In the genomic region with DNA sequence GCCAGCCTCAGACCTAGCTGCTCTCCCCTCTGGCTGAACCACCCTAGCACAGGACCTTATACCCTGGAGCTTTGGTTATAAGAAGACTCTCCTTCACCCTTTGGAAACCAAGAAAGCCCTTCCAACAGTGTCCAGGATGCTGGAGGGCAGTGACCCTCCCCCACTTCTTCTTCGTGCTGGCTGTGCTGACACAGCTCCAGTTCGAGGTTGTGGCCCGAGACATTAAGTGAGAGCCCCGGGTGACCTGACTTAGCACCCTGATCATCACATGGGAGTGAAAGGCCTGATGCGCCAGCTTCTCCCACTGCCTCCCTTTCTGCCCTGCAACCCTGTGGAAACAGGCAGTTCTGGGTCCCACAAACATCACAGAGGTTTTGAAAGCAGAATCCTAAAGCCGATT, we compare ENCODE assay signal across 10 mouse cellular contexts. TPM values are rescaled to one million over a fixed set of nuclear protein-coding genes. Genes with fewer than 3 reads are reported as not detected.
A peak's percentile ranks its signal among the peaks of the same experiment; 100 is the strongest.
DNase-seq lines count a peak whose midpoint lies in the region; ATAC-seq and TF ChIP-seq lines count a peak whose summit lies in the region.
"Had no signal": no experiment of that assay in that cellular context is flagged by ENCODE, and none has a peak within 500 bp of the region (broad histone marks: within the 10 kb centered on the region; RNA-seq: fewer than 3 reads in every experiment).

No protein-coding gene starts in this region.

- H3K4me1 ChIP-seq in erythroblast, embryonic 14.5 days (ENCODE audit: control insufficient read depth), result peaks cover 49% of the 10 kb centered on the region
- peaks cover 49% of the 10 kb centered on the region for H3K4me1 ChIP-seq in kidney, embryonic 16.5 days (ENCODE audit: insufficient read depth, low read length)
- peaks cover 46% of the 10 kb centered on the region for H3K4me1 ChIP-seq in embryonic facial prominence, embryonic 13.5 days
- peaks cover 40% of the 10 kb centered on the region for H3K4me1 ChIP-seq in liver, postnatal 0 days (ENCODE audit: insufficient read depth)

- H3K9ac ChIP-seq in kidney, embryonic 16.5 days (replicated peaks; ENCODE audit: low read length), result 0 out of 2 replicates have a peak overlapping the region, but pooled peaks have one; percentile 33
- H3K9ac ChIP-seq in embryonic facial prominence, embryonic 13.5 days, result peak overlapping the region; percentile 44
- no peak overlapping the region for H3K9ac ChIP-seq in liver, postnatal 0 days (replicated peaks)

- no peak for TF ChIP-seq EP300 in liver, postnatal 0 days (IDR thresholded peaks at IDR 0.05; ENCODE audit: low read depth)

- 6% methylated on average over 6 of the region's 6 CpGs for WGBS in kidney, embryonic 16.5 days
- 12% methylated on average over 6 of the region's 6 CpGs for WGBS in embryonic facial prominence, embryonic 13.5 days
- 7% methylated on average over 6 of the region's 6 CpGs for WGBS in liver, postnatal 0 days (ENCODE audit: insufficient replicate concordance)

- no peak for DNase-seq in kidney, adult 9 months
- peak; percentile 19 for DNase-seq in liver, postnatal 0 days
- DNase-seq in frontal cortex, postnatal 36 days (ENCODE audit: low spot score in 2 of 2), result no peak
- DNase-seq in thymus, postnatal 4 days, result no peak
- DNase-seq: thymus, postnatal 14 days had no signal

- peaks cover 39% of the 10 kb centered on the region for H3K36me3 ChIP-seq in erythroblast, embryonic 14.5 days (ENCODE audit: control insufficient read depth)
- H3K36me3 ChIP-seq in kidney, embryonic 16.5 days (ENCODE audit: insufficient read depth, low read length), result peaks cover 29% of the 10 kb centered on the region
- peaks cover 68% of the 10 kb centered on the region for H3K36me3 ChIP-seq in embryonic facial prominence, embryonic 13.5 days
- peaks cover 7% of the 10 kb centered on the region; the same call in 1 of the 2 replicates for H3K36me3 ChIP-seq in liver, postnatal 0 days (replicated peaks; ENCODE audit: insufficient read depth, low read length)

- H3K27me3 ChIP-seq in erythroblast, embryonic 14.5 days (ENCODE audit: control insufficient read depth), result peaks cover 3% of the 10 kb centered on the region
- no peaks in the 10 kb centered on the region for H3K27me3 ChIP-seq in kidney, embryonic 16.5 days (ENCODE audit: insufficient read depth, low read length)
- H3K27me3 ChIP-seq in embryonic facial prominence, embryonic 13.5 days, result no peaks in the 10 kb centered on the region
- peaks cover 40% of the 10 kb centered on the region for H3K27me3 ChIP-seq in liver, postnatal 0 days (ENCODE audit: insufficient read depth, low read length)

- no peak for TF ChIP-seq CTCF in liver, postnatal 0 days (IDR thresholded peaks at IDR 0.05; ENCODE audit: low read depth)

- H3K9me3 ChIP-seq in erythroblast, embryonic 14.5 days (ENCODE audit: control insufficient read depth, low read length), result no peaks in the 10 kb centered on the region
- H3K9me3 ChIP-seq in kidney, embryonic 16.5 days (ENCODE audit: low read length), result no peaks in the 10 kb centered on the region
- H3K9me3 ChIP-seq in embryonic facial prominence, embryonic 13.5 days, result no peaks in the 10 kb centered on the region
- H3K9me3 ChIP-seq in liver, postnatal 0 days (ENCODE audit: low read length), result no peaks in the 10 kb centered on the region

- H3K4me3 ChIP-seq in erythroblast, embryonic 14.5 days (replicated peaks), result peak overlapping the region; percentile 57
- H3K4me3 ChIP-seq in kidney, embryonic 16.5 days (ENCODE audit: low read length), result peak overlapping the region; percentile 20
- 0 out of 2 replicates have a peak overlapping the region, but pooled peaks have one; percentile 3 for H3K4me3 ChIP-seq in embryonic facial prominence, embryonic 13.5 days
- H3K4me3 ChIP-seq in liver, postnatal 0 days (ENCODE audit: low read depth, low read length), result 0 out of 2 replicates have a peak overlapping the region, but pooled peaks have one; percentile 17

- H3K4me2 ChIP-seq in kidney, embryonic 16.5 days (replicated peaks; ENCODE audit: low read depth, low read length), result peak overlapping the region; percentile 50
- H3K4me2 ChIP-seq in embryonic facial prominence, embryonic 13.5 days, result peak overlapping the region; percentile 37
- peak overlapping the region; percentile 52 for H3K4me2 ChIP-seq in liver, postnatal 0 days (ENCODE audit: low read depth, low read length)

- peak overlapping the region; percentile 59; the same call in 1 of the 2 replicates for H3K27ac ChIP-seq in kidney, embryonic 16.5 days (ENCODE audit: low read length)
- peak overlapping the region; percentile 39; the same call in 1 of the 2 replicates for H3K27ac ChIP-seq in embryonic facial prominence, embryonic 13.5 days
- peak overlapping the region; percentile 44 for H3K27ac ChIP-seq in liver, postnatal 0 days (ENCODE audit: low read depth)

- no peak for ATAC-seq in erythroblast, adult 5-6 weeks (replicated peaks; ENCODE audit: low FRiP score, poor library complexity, severe bottlenecking)
- ATAC-seq in kidney, embryonic 16.5 days (ENCODE audit: low FRiP score, low TSS enrichment), result no peak
- ATAC-seq in embryonic facial prominence, embryonic 13.5 days (ENCODE audit: insufficient number of reproducible peaks, insufficient read depth, low FRiP score, low TSS enrichment, low read depth), result no peak
- ATAC-seq in liver, postnatal 0 days, result peak; percentile 20; the same call in 1 of the 2 replicates

RNA-seq across cellular contexts. Expression of a gene that starts 1.8 kb away (rescaled TPM):
- 6.0 TPM in 2 replicates for polyA plus RNA-seq in erythroblast, embryonic 14.5 days (2012)
- 3.8 TPM in 1 of 2 replicates, not detected in the other for total RNA-seq in erythroblast, adult 5-6 weeks (2015; ENCODE audit: low replicate concordance)
- 4.3 and 6.0 TPM in 2 replicates for total RNA-seq in erythroblast, adult 5-6 weeks (2017; ENCODE audit: low replicate concordance)
- 17.2 and 27.5 TPM in 2 replicates for polyA plus RNA-seq in kidney, embryonic 16.5 days (2015; fragmentation: Nextera tagmentation; extraction: Ambion mirVana)
- polyA plus RNA-seq in embryonic facial prominence, embryonic 13.5 days (2015; fragmentation: Nextera tagmentation; extraction: Ambion mirVana), result 13.1 and 16.8 TPM in 2 replicates
- polyA plus RNA-seq in liver, postnatal 0 days (2015; fragmentation: Nextera tagmentation; extraction: Ambion mirVana), result 14.2 and 17.6 TPM in 2 replicates

RNA-seq across cellular contexts. Expression of a gene that starts 8.9 kb away (rescaled TPM):
- 0.23 and 0.34 TPM in 2 replicates for polyA plus RNA-seq in erythroblast, embryonic 14.5 days (2012)
- 0.42 TPM in 1 of 2 replicates, not detected in the other for total RNA-seq in erythroblast, adult 5-6 weeks (2015; ENCODE audit: low replicate concordance)
- total RNA-seq in erythroblast, adult 5-6 weeks (2017; ENCODE audit: low replicate concordance), result not detected in 2 replicates
- polyA plus RNA-seq in kidney, embryonic 16.5 days (2015; fragmentation: Nextera tagmentation; extraction: Ambion mirVana), result 9.5 and 10.5 TPM in 2 replicates
- 14.7 and 15.3 TPM in 2 replicates for polyA plus RNA-seq in embryonic facial prominence, embryonic 13.5 days (2015; fragmentation: Nextera tagmentation; extraction: Ambion mirVana)
- 0.78 and 0.82 TPM in 2 replicates for polyA plus RNA-seq in liver, postnatal 0 days (2015; fragmentation: Nextera tagmentation; extraction: Ambion mirVana)

RNA-seq across cellular contexts. Expression of a gene that starts 9.5 kb away (rescaled TPM):
- polyA plus RNA-seq in erythroblast, embryonic 14.5 days (2012), result 8.5 and 10.2 TPM in 2 replicates
- 1.9 and 3.1 TPM in 2 replicates for total RNA-seq in erythroblast, adult 5-6 weeks (2015; ENCODE audit: low replicate concordance)
- 1.0 and 2.6 TPM in 2 replicates for total RNA-seq in erythroblast, adult 5-6 weeks (2017; ENCODE audit: low replicate concordance)
- 15.5 and 16.8 TPM in 2 replicates for polyA plus RNA-seq in kidney, embryonic 16.5 days (2015; fragmentation: Nextera tagmentation; extraction: Ambion mirVana)
- 16.4 and 17.6 TPM in 2 replicates for polyA plus RNA-seq in embryonic facial prominence, embryonic 13.5 days (2015; fragmentation: Nextera tagmentation; extraction: Ambion mirVana)
- polyA plus RNA-seq in liver, postnatal 0 days (2015; fragmentation: Nextera tagmentation; extraction: Ambion mirVana), result 3.2 and 4.6 TPM in 2 replicates

RNA-seq across cellular contexts. Expression of a gene that starts 31.0 kb away (rescaled TPM):
- 0.06 TPM in 1 of 2 replicates, not detected in the other for polyA plus RNA-seq in erythroblast, embryonic 14.5 days (2012)
- total RNA-seq in erythroblast, adult 5-6 weeks (2015; ENCODE audit: low replicate concordance), result not detected in 2 replicates
- total RNA-seq in erythroblast, adult 5-6 weeks (2017; ENCODE audit: low replicate concordance), result not detected in 2 replicates
- polyA plus RNA-seq in kidney, embryonic 16.5 days (2015; fragmentation: Nextera tagmentation; extraction: Ambion mirVana), result not detected in 2 replicates
- not detected in 2 replicates for polyA plus RNA-seq in embryonic facial prominence, embryonic 13.5 days (2015; fragmentation: Nextera tagmentation; extraction: Ambion mirVana)
- polyA plus RNA-seq in liver, postnatal 0 days (2015; fragmentation: Nextera tagmentation; extraction: Ambion mirVana), result not detected in 2 replicates
- total RNA-seq: hematopoietic stem cell, adult 5-6 weeks had no signal

RNA-seq across cellular contexts. Expression of a gene that starts 32.7 kb away (rescaled TPM):
- 0.05 TPM in 1 of 2 replicates, not detected in the other for polyA plus RNA-seq in erythroblast, embryonic 14.5 days (2012)
- total RNA-seq in erythroblast, adult 5-6 weeks (2015; ENCODE audit: low replicate concordance), result not detected in 2 replicates
- 0.28 TPM in 1 of 2 replicates, not detected in the other for total RNA-seq in erythroblast, adult 5-6 weeks (2017; ENCODE audit: low replicate concordance)
- polyA plus RNA-seq in kidney, embryonic 16.5 days (2015; fragmentation: Nextera tagmentation; extraction: Ambion mirVana), result 3.2 and 4.3 TPM in 2 replicates
- polyA plus RNA-seq in embryonic facial prominence, embryonic 13.5 days (2015; fragmentation: Nextera tagmentation; extraction: Ambion mirVana), result 3.5 and 4.4 TPM in 2 replicates
- polyA plus RNA-seq in liver, postnatal 0 days (2015; fragmentation: Nextera tagmentation; extraction: Ambion mirVana), result 0.17 TPM in 1 of 2 replicates, not detected in the other

Comparison
In these comparisons a context has a peak if more than half of its experiments do, and no peak if none do; other contexts are left out.
1. H3K4me3 ChIP-seq: peak in every context shown above with its lines; median percentile 57 in erythroblast, embryonic 14.5 days; 20 in kidney, embryonic 16.5 days; 17 in liver, postnatal 0 days; 3 in embryonic facial prominence, embryonic 13.5 days.